Mouse (Mus musculus) right cerebral cortex, postnatal 10 days (tissue): ENCODE measurements around the gene Ptprb.

ENCODE experiments used
- DNase-seq, 2 experiments: peaks; one replicate each; pipeline ENCODE4 v3.0.0; 2021; ENCODE audit warnings: low spot score in 2 of 2

Gene Ptprb

GRCm38 (mm10) chr10:116374111-116374510, 98.8 kb downstream of the Ptprb start:
- DNase-seq = no peak

- DNase-seq = no peak
Measured at GRCm38 (mm10) chr10:116376853-116377252, 101.5 kb downstream of the Ptprb start.

- DNase-seq = no peak
Measured at GRCm38 (mm10) chr10:116382826-116383685, 107.7 kb downstream of the Ptprb start.

DNA sequence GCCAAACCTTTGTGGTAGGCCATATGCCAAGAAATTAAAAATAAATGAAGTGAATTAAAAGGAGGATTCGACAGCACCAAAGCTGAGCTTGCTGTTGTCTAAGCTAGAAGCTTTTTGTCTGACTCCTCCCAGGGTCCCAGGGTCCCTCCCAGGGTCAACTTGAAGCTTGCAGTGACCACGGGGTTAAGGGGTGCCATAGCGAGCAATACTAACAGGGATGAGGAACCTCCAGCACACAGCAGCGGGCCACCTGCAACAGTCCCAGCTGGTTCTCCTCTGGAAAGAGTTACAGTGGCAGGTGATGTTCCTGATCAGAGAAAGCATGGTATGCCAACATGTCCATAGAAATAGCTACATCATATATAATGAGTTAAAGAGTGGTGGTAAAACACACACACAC, 109.1 kb downstream of the Ptprb start:
- no peak for DNase-seq

DNA sequence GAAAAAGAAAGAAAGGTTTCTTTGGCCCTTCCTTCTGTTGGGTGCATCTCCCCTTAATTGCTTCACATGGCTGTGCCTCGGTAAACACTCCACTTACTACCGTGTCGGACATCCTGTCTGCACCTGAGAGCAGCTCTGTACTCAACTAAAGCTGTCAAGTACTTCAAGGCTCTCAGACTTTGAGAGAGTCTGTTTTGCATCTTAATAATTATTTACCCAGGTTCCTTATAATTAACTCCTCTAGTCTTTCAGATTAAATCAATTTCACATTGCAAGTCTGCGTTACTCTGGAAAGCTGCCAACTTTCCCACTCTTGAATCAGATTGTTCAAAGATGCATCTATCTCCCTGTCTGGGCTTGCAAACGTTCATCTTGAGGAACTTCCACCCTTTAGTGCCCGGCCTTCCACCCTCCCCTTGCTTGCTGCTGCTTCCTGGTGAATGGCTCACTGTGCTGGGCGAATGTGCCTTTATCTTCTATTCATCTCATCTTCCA, 111.1 kb downstream of the Ptprb start:
- DNase-seq = peak in 1 of 2 experiments; percentile 41

GRCm38 (mm10) chr10:116388840-116389239, 113.5 kb downstream of the Ptprb start:
- DNase-seq = no peak

DNA sequence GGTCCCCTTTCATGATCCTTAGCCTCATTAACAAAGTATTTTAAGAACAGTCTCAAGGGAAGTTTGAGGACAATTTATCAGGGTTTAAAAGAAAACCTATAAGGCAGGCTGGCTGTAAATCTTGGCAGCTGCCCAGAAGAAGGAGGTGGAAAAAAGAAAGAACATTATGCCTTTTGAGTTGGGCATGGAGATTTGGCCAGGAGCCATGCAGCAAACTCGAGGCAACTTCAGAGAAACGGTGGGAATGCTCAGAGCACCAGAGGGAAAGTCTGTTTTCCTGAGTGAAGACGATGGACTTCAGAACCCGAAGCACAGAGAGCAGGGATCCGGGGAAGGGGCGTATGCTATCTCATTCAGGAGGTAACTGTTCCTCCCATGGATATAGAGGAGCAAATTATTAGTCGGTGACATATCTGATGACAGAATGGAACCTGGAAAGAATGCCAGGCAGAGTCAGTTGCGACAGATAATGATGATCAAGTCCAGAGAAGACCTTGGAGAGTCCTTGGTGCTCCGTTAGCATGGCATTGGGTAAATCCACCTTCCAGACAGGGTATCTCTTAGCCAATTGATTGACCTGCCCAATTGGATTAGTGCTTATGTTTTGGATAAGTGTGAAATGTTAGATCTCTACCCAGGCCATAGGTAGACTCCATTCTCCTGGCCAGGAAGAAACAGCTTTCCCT, 118.6 kb downstream of the Ptprb start:
- peak; percentile 72 to 76 for DNase-seq

GRCm38 (mm10) chr10:116394585-116394984, 119.3 kb downstream of the Ptprb start:
- no peak for DNase-seq

GRCm38 (mm10) chr10:116396279-116396678, 121.0 kb downstream of the Ptprb start:
- no peak for DNase-seq

GRCm38 (mm10) chr10:116396966-116397365, 121.6 kb downstream of the Ptprb start:
- no peak for DNase-seq

- no peak for DNase-seq
Measured at GRCm38 (mm10) chr10:116397573-116397972, 122.2 kb downstream of the Ptprb start.

GRCm38 (mm10) chr10:116397973-116398372, 122.7 kb downstream of the Ptprb start:
- no peak for DNase-seq

- peak in 1 of 2 experiments; percentile 67 for DNase-seq
Measured at GRCm38 (mm10) chr10:116402742-116403425, 127.6 kb downstream of the Ptprb start.

GRCm38 (mm10) chr10:116403679-116404078, 128.4 kb downstream of the Ptprb start:
- DNase-seq = peak in 1 of 2 experiments; percentile 62

GRCm38 (mm10) chr10:116405011-116405410, 129.7 kb downstream of the Ptprb start:
- no peak for DNase-seq

GRCm38 (mm10) chr10:116407684-116408359, 132.5 kb downstream of the Ptprb start:
- DNase-seq = peak in 1 of 2 experiments; percentile 62

DNA sequence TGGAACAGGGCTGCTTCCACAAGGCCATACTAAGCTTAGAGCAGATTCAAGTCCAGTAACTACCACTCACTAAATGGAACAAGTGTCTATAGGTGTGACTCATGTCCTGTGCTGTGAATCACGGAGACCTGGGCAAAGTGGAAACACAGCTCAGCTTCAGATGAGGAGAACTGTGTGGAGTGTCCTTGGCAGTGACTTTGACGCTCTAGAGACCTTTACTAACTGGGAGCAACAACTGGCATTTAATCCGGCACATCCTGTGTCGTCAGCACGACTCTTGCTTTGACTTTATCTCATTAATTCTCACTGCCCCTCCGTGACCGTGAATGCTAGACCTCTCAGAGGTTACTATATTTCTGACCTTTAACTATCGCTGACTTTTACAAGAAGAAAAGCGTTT, 135.5 kb downstream of the Ptprb start:
- DNase-seq = no peak

DNA sequence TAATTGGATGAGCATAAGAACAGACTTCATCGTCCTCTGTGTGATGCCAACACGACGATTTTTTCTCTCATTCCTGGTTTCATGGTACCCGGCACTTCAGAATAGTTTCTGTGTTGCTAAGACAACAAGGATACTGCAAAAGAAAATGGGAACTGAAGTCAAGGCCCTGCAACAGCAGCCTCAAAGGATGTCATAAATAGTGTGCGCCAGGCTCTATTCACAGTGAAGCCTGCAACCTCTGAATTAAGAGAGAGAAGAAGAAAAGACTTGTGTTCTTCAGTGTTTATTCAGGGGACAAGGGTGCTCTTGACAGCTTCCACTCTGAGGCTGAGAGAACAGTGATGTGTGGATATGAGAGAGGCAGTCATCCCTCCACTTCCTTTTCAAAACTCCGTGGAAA, 140.8 kb downstream of the Ptprb start:
- no peak for DNase-seq

- no peak for DNase-seq
Measured at GRCm38 (mm10) chr10:116416726-116417125, 141.4 kb downstream of the Ptprb start.

GRCm38 (mm10) chr10:116418121-116418726, 142.9 kb downstream of the Ptprb start:
- no peak for DNase-seq

DNA sequence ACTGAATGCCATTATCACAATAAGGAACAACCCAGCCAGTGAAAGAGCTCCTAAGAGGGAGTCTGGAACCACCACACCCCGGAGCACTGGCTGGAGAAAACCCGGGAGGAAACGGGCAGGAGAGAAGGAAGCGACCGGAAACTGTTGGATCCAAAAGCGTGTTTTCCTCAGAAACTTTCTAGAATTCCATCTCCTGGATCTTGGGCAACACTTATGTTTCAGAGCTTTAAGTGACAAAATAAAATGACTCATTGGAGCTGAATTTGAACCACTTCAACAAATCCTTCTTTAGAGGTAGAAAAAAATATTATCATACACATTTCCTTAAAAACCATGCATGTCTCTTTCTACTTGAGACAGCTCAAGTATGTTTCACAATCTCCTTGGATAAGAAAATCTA, 145.7 kb downstream of the Ptprb start:
- DNase-seq = no peak
